Mouse (Mus musculus) cerebellum, adult 2 months (tissue): ENCODE measurements around the gene Gm11549.

Experiments used
- CTCF ChIP-seq: fragments of 200-500 bp; IDR thresholded peaks from 2 replicates; pipeline ENCODE4 v1.5.1; 2011; ENCODE audit warnings: low read depth, mild to moderate bottlenecking, control low read depth, low read length, moderate library complexity, borderline replicate concordance; ENCODE audit not compliant: insufficient read depth
- POLR2A ChIP-seq: fragments of 200-500 bp; IDR thresholded peaks from 2 replicates; pipeline ENCODE4 v1.6.1; 2011; ENCODE audit warnings: low read length, control low read depth, borderline replicate concordance; ENCODE audit not compliant: insufficient read depth

- TF ChIP-seq POLR2A (no peak), CTCF (no peak)
Observed at GRCm38 (mm10) chr3:36522137-36522536, 524 bp upstream of the Gm11549 start.
